In the genomic region with DNA sequence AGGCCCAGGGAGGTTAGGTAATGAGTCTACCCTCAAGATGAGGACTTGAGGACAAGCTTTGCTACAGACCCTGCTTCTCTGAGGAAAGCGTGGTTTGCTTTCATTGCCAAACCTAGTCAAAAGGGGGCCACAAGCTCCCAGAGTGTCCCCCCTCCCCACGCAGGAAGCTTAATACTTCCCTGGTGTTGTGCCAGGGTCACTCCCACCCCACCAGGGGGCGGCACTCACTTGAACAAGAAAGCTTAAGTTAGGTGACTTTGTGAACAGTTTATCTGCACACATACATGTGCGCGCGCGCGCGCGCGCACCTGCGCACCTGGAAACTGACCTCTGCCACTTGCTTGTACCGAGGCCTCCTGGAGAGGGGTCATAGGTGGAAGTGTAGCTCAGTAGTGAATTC, we compare ENCODE assay signal across 1 mouse cellular context.
TF ChIP-seq lines count a peak whose summit lies in the region.

No protein-coding gene starts in this region.

TF ChIP-seq in MEL, 35 proteins besides CTCF, POLR2A, EP300 and RAD21:
- TF ChIP-seq MAFK (IDR thresholded peaks at IDR 0.05; ENCODE audit: borderline replicate concordance, low read depth, low read length) (no peak), NELFE (IDR thresholded peaks at IDR 0.05; ENCODE audit: low read depth, low read length) (no peak), RCOR1 (IDR thresholded peaks at IDR 0.05; ENCODE audit: low read depth, low read length) (no peak), POLR2AphosphoS5 (IDR thresholded peaks at IDR 0.05; ENCODE audit: borderline replicate concordance, low read depth, low read length) (no peak), GABPA (IDR thresholded peaks at IDR 0.05; ENCODE audit: low read depth, low read length) (no peak), ZC3H11A (IDR thresholded peaks at IDR 0.05; ENCODE audit: low read depth, low read length) (no peak), SIN3A (IDR thresholded peaks at IDR 0.05; ENCODE audit: low read length) (no peak), TAL1 (IDR thresholded peaks at IDR 0.05; ENCODE audit: low read length) (no peak), ELF1 (IDR thresholded peaks at IDR 0.05; ENCODE audit: low read depth, low read length) (no peak), E2F4 (IDR thresholded peaks at IDR 0.05; ENCODE audit: borderline replicate concordance, low read depth, low read length) (no peak), TBP (IDR thresholded peaks at IDR 0.05; ENCODE audit: low read depth, low read length) (no peak)
